Mouse (Mus musculus): ENCODE results near the gene Azin2. TPM values are rescaled to one million over a fixed set of nuclear protein-coding genes. Genes with fewer than 3 reads are reported as not detected.

The Azin2 gene
- polyA plus RNA-seq, 1 experiment from 2014 or later: 14.9 TPM

DNA sequence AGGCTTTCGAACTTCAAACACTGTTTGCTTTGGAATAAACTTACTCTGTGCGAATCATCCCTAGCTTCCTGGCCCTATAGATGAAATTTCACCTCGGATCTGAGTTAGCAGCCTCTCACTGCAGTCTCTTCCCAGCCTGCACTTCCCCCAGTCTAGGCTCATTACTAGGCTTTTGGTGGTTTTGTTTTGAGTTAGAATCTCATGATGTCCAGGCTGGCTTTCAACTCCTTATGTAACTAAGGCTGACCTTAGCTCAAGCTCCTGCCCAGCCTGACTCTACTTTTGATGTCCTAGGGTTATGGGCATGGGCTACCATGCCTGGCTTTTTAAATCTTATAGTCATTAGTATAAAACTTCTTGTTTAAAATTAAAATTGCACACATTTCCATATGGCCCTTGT lies 22.4 kb upstream of the Azin2 start:
- H3K9ac ChIP-seq (ENCODE audit: low read length): no peak overlapping the region
- no peaks in the 10 kb centered on the region for H3K36me3 ChIP-seq (ENCODE audit: control insufficient read depth, insufficient read depth, low read length)
- DNase-seq (ENCODE audit: low spot score) (no peak), ATAC-seq (ENCODE audit: insufficient number of reproducible peaks, low FRiP score, low TSS enrichment, low read depth) (no peak)
- H3K9me3 ChIP-seq (ENCODE audit: control insufficient read depth, low read length): no peaks in the 10 kb centered on the region
- H3K4me1 ChIP-seq (ENCODE audit: control insufficient read depth, insufficient read depth, low read length): no peaks in the 10 kb centered on the region
- no peak overlapping the region for H3K4me3 ChIP-seq (ENCODE audit: low read depth, low read length)
- H3K27ac ChIP-seq (replicated peaks; ENCODE audit: low read depth, low read length): no peak overlapping the region
- H3K27me3 ChIP-seq (ENCODE audit: control insufficient read depth, insufficient read depth, low read length): no peaks in the 10 kb centered on the region
- WGBS: 75% methylated on average over 3 of the region's 3 CpGs
- no peak overlapping the region for H3K4me2 ChIP-seq (ENCODE audit: low read depth, severe bottlenecking)

DNA sequence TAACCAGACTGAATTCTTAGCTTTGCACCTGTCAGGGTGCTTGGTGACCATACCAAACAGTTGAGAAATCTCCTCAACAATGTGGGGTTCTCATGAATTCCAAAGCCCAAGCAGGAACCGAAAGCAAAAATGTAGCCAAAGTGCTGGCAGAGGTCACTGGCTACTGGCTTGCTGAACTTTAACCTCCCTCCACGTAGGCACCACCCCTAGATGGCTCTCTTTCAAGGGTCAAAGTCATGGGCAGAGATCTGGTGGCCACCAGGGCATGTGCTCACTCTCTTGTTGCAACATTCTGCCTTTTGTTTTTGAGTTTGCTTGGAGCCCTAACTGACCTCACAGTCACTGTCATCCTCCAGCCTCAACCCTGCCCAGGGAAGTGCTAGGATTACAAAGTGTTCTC lies 21.4 kb upstream of the Azin2 start:
- H3K4me3 ChIP-seq (ENCODE audit: low read depth, low read length): no peak overlapping the region
- no peak overlapping the region for H3K4me2 ChIP-seq (ENCODE audit: low read depth, severe bottlenecking)
- no peaks in the 10 kb centered on the region for H3K27me3 ChIP-seq (ENCODE audit: control insufficient read depth, insufficient read depth, low read length)
- 67% methylated on average over 2 of the region's 2 CpGs for WGBS
- no peaks in the 10 kb centered on the region for H3K4me1 ChIP-seq (ENCODE audit: control insufficient read depth, insufficient read depth, low read length)
- ATAC-seq (ENCODE audit: insufficient number of reproducible peaks, low FRiP score, low TSS enrichment, low read depth) (no peak), DNase-seq (ENCODE audit: low spot score) (no peak)
- no peaks in the 10 kb centered on the region for H3K9me3 ChIP-seq (ENCODE audit: control insufficient read depth, low read length)
- no peak overlapping the region for H3K9ac ChIP-seq (ENCODE audit: low read length)
- no peak overlapping the region for H3K27ac ChIP-seq (replicated peaks; ENCODE audit: low read depth, low read length)
- H3K36me3 ChIP-seq (ENCODE audit: control insufficient read depth, insufficient read depth, low read length): no peaks in the 10 kb centered on the region

DNA sequence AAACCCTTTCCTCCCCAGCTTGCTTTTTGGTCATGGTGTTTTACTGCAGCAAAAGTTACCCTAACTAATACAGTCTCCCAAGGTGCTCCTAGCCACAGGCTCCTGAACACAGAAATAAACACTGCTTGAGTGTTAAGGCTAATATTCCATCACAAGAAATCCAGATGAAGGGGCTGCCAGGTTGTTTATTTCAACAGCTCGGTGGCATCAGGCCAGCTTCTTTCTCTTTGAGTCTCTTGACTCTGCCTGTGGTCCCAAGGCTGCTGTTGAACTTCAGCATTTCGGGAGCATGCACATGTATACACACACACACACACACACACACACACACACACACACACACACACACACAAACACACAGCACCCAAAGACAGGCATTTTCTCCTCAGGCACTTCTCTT lies 20.9 kb upstream of the Azin2 start:
- WGBS: 94% methylated on average over 2 of the region's 2 CpGs
- no peaks in the 10 kb centered on the region for H3K9me3 ChIP-seq (ENCODE audit: control insufficient read depth, low read length)
- no peaks in the 10 kb centered on the region for H3K36me3 ChIP-seq (ENCODE audit: control insufficient read depth, insufficient read depth, low read length)
- no peaks in the 10 kb centered on the region for H3K27me3 ChIP-seq (ENCODE audit: control insufficient read depth, insufficient read depth, low read length)
- ATAC-seq (ENCODE audit: insufficient number of reproducible peaks, low FRiP score, low TSS enrichment, low read depth) (no peak), DNase-seq (ENCODE audit: low spot score) (no peak)
- H3K4me1 ChIP-seq (ENCODE audit: control insufficient read depth, insufficient read depth, low read length): no peaks in the 10 kb centered on the region
- no peak overlapping the region for H3K9ac ChIP-seq (ENCODE audit: low read length)
- no peak overlapping the region for H3K4me2 ChIP-seq (ENCODE audit: low read depth, severe bottlenecking)
- no peak overlapping the region for H3K4me3 ChIP-seq (ENCODE audit: low read depth, low read length)
- H3K27ac ChIP-seq (replicated peaks; ENCODE audit: low read depth, low read length): no peak overlapping the region

DNA sequence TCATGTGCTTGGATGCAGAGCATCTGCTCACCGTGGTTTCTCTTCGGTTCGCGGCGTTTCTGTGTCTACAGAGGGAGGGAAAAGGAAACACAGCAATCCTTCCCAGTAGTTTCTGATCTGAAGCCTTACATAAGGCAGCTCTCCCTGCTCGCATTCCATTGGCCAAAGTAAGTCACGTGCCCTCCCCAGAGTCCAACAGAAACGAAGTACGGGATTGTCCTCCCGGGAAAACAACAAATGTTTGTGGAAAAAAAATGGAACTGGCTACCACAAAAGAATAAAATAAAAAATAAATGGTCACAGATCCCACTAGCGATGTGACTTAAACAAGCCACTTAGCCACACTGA lies 19.6 kb upstream of the Azin2 start:
- H3K27ac ChIP-seq (replicated peaks; ENCODE audit: low read depth, low read length): no peak overlapping the region
- no peaks in the 10 kb centered on the region for H3K9me3 ChIP-seq (ENCODE audit: control insufficient read depth, low read length)
- H3K27me3 ChIP-seq (ENCODE audit: control insufficient read depth, insufficient read depth, low read length): no peaks in the 10 kb centered on the region
- no peak overlapping the region for H3K4me3 ChIP-seq (ENCODE audit: low read depth, low read length)
- H3K4me1 ChIP-seq (ENCODE audit: control insufficient read depth, insufficient read depth, low read length): no peaks in the 10 kb centered on the region
- 66% methylated on average over 11 of the region's 11 CpGs for WGBS
- no peak overlapping the region for H3K4me2 ChIP-seq (ENCODE audit: low read depth, severe bottlenecking)
- no peaks in the 10 kb centered on the region for H3K36me3 ChIP-seq (ENCODE audit: control insufficient read depth, insufficient read depth, low read length)
- no peak for DNase-seq (ENCODE audit: low spot score)
- ATAC-seq (ENCODE audit: insufficient number of reproducible peaks, low FRiP score, low TSS enrichment, low read depth): no peak
- no peak overlapping the region for H3K9ac ChIP-seq (ENCODE audit: low read length)

DNA sequence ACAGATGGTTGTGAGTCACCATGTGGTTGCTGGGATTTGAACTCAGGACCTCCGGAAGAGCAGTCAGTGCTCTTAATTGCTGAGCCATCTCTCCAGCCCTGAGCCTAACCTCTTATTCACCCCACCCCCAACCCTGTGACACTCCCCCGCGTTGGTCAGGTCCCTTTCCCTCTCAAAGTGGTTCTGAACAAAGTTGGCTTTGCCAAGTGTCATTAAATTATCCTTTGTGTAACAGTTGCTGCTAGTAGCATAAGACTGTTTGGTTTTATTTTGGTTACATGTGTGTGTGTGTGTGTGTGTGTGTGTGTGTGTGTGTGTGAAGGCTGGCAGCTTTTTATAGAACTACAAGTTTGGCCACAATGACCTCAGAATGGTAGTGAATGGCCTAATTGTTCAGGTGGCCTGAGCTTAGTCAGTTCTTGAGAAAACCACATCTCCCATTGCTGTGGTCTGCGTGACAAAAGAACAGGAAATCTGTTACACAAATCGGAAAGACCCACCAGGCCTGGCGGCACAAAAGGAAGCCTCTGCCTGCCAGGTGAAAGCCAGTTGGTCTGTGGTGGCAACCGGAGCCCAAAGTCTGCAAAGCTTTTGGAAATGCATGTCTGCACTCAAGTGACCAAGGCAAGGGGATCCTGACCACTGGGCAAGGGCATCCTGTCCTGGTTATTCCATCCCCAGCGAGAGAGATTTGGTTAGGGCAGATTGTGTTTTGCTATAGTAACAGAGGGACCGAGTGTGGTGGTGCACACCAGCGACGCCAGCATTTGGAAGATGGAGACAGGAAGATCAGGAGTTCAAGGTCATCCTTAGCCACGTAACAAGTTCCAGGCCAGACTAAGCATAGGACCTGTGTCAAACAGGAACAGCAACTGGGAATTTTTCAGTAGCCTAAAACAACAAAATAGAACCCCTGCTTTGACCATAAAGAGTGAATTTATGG lies 18.9 kb upstream of the Azin2 start:
- Histone ChIP-seq H3K4me1 (ENCODE audit: control insufficient read depth, insufficient read depth, low read length) (no peaks in the 10 kb centered on the region), H3K4me3 (ENCODE audit: low read depth, low read length) (no peak overlapping the region), H3K4me2 (ENCODE audit: low read depth, severe bottlenecking) (no peak overlapping the region), H3K27ac (replicated peaks; ENCODE audit: low read depth, low read length) (no peak overlapping the region), H3K27me3 (ENCODE audit: control insufficient read depth, insufficient read depth, low read length) (no peaks in the 10 kb centered on the region), H3K36me3 (ENCODE audit: control insufficient read depth, insufficient read depth, low read length) (no peaks in the 10 kb centered on the region), H3K9me3 (ENCODE audit: control insufficient read depth, low read length) (no peaks in the 10 kb centered on the region), H3K9ac (ENCODE audit: low read length) (no peak overlapping the region)
- WGBS: 82% methylated on average over 12 of the region's 12 CpGs
- no peak for ATAC-seq (ENCODE audit: insufficient number of reproducible peaks, low FRiP score, low TSS enrichment, low read depth)
- no peak for DNase-seq (ENCODE audit: low spot score)

DNA sequence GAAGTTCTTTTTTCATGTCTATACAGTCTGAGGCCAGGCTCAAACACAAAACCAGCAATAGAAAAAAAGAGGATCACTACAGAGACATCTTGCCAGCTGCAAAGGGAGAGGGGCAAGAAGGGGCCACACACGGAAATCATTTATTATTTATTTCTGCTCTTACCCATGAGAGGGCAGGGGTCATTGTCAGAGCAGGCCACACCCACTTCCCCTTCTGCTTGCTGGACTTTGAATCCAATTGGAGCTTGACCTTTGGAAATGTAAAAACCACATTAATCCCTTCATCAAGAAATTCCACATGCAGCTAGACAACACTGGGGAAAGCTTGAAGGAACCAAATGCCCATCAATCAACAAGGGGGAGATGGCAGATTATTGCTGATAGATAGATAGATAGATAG lies 16.4 kb upstream of the Azin2 start:
- no peak overlapping the region for H3K4me2 ChIP-seq (ENCODE audit: low read depth, severe bottlenecking)
- H3K36me3 ChIP-seq (ENCODE audit: control insufficient read depth, insufficient read depth, low read length): no peaks in the 10 kb centered on the region
- no peak for ATAC-seq (ENCODE audit: insufficient number of reproducible peaks, low FRiP score, low TSS enrichment, low read depth)
- no peak overlapping the region for H3K4me3 ChIP-seq (ENCODE audit: low read depth, low read length)
- H3K27ac ChIP-seq (replicated peaks; ENCODE audit: low read depth, low read length): no peak overlapping the region
- 51% methylated on average over 1 of the region's 1 CpGs for WGBS
- H3K4me1 ChIP-seq (ENCODE audit: control insufficient read depth, insufficient read depth, low read length): no peaks in the 10 kb centered on the region
- H3K9me3 ChIP-seq (ENCODE audit: control insufficient read depth, low read length): no peaks in the 10 kb centered on the region
- no peaks in the 10 kb centered on the region for H3K27me3 ChIP-seq (ENCODE audit: control insufficient read depth, insufficient read depth, low read length)
- no peak for DNase-seq (ENCODE audit: low spot score)
- H3K9ac ChIP-seq (ENCODE audit: low read length): no peak overlapping the region

DNA sequence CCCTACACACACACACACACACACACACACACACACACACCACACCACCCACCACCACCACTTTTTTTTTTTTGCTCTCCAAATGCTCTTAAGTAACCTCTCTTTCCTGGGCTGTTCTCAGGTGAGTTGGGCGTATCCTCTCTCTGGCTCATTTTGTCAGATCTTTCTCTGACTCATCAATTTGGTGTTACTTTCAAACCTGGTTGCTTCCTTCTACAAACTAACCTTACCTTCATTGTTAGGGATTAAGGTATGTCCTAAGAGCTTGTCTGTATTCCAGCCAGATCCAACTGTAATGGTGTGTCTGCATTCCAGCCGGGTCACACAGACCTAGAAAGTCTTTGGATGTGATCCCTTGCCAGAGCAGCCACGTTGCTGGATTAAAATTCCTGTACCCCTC lies 15.0 kb upstream of the Azin2 start:
- no peaks in the 10 kb centered on the region for H3K27me3 ChIP-seq (ENCODE audit: control insufficient read depth, insufficient read depth, low read length)
- H3K4me1 ChIP-seq (ENCODE audit: control insufficient read depth, insufficient read depth, low read length): no peaks in the 10 kb centered on the region
- 74% methylated on average over 3 of the region's 3 CpGs for WGBS
- H3K4me2 ChIP-seq (ENCODE audit: low read depth, severe bottlenecking): no peak overlapping the region
- no peak overlapping the region for H3K9ac ChIP-seq (ENCODE audit: low read length)
- H3K36me3 ChIP-seq (ENCODE audit: control insufficient read depth, insufficient read depth, low read length): no peaks in the 10 kb centered on the region
- no peak overlapping the region for H3K4me3 ChIP-seq (ENCODE audit: low read depth, low read length)
- no peak overlapping the region for H3K27ac ChIP-seq (replicated peaks; ENCODE audit: low read depth, low read length)
- H3K9me3 ChIP-seq (ENCODE audit: control insufficient read depth, low read length): no peaks in the 10 kb centered on the region
- DNase-seq (ENCODE audit: low spot score) (no peak), ATAC-seq (ENCODE audit: insufficient number of reproducible peaks, low FRiP score, low TSS enrichment, low read depth) (no peak)

DNA sequence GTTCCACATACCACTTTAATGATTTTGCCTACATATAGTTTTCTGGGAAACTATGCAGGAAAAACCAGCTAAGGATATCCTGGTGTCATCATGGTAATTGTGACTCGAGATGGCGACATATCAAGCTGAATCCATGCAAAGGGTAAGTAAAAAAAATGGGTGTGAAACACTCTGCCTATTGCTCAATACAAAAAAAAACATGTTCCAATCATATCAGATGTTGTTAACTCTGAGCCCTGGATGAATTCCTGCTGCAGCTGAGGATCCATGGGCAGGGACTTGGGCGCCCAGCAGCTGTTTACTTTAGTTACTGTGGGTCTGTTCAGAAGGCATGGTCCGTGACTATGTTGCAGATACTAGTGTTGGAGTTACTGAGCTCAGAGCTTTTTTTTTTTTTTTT lies 14.3 kb upstream of the Azin2 start:
- WGBS: 85% methylated on average over 4 of the region's 4 CpGs
- no peak for ATAC-seq (ENCODE audit: insufficient number of reproducible peaks, low FRiP score, low TSS enrichment, low read depth)

DNA sequence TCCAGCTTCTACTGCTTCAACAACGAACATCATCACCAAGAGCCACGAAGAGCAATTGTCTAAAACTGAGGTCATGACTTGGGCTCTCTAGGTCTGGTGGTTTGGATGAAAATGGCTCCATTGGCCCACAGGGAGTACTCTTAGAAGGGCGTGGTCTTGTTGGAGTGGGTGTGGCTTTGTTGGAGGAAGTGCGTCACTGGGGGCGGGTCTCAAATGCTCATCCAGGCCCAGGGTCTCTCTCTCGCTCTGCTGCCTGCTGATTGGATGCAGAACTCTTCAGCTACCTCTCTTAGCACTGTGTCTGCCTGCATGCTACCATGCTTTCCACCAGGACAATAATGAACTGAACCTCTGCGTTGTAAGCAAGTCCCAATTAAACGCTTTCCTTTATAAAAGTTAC lies 12.4 kb upstream of the Azin2 start:
- H3K27ac ChIP-seq (replicated peaks; ENCODE audit: low read depth, low read length): no peak overlapping the region
- no peaks in the 10 kb centered on the region for H3K9me3 ChIP-seq (ENCODE audit: control insufficient read depth, low read length)
- H3K9ac ChIP-seq (ENCODE audit: low read length): no peak overlapping the region
- WGBS: 86% methylated on average over 8 of the region's 8 CpGs
- no peaks in the 10 kb centered on the region for H3K4me1 ChIP-seq (ENCODE audit: control insufficient read depth, insufficient read depth, low read length)
- H3K36me3 ChIP-seq (ENCODE audit: control insufficient read depth, insufficient read depth, low read length): no peaks in the 10 kb centered on the region
- no peak for DNase-seq (ENCODE audit: low spot score)
- no peak overlapping the region for H3K4me3 ChIP-seq (ENCODE audit: low read depth, low read length)
- no peaks in the 10 kb centered on the region for H3K27me3 ChIP-seq (ENCODE audit: control insufficient read depth, insufficient read depth, low read length)
- no peak for ATAC-seq (ENCODE audit: insufficient number of reproducible peaks, low FRiP score, low TSS enrichment, low read depth)
- H3K4me2 ChIP-seq (ENCODE audit: low read depth, severe bottlenecking): no peak overlapping the region

More for the DNA sequence above, 14.3 kb upstream of the Azin2 start:
- no peak for DNase-seq (ENCODE audit: low spot score)
- H3K4me1 ChIP-seq (ENCODE audit: control insufficient read depth, insufficient read depth, low read length): no peaks in the 10 kb centered on the region
- no peak overlapping the region for H3K27ac ChIP-seq (replicated peaks; ENCODE audit: low read depth, low read length)
- no peak overlapping the region for H3K9ac ChIP-seq (ENCODE audit: low read length)
- no peaks in the 10 kb centered on the region for H3K27me3 ChIP-seq (ENCODE audit: control insufficient read depth, insufficient read depth, low read length)
- no peaks in the 10 kb centered on the region for H3K9me3 ChIP-seq (ENCODE audit: control insufficient read depth, low read length)
- H3K4me3 ChIP-seq (ENCODE audit: low read depth, low read length): no peak overlapping the region
- no peaks in the 10 kb centered on the region for H3K36me3 ChIP-seq (ENCODE audit: control insufficient read depth, insufficient read depth, low read length)
- no peak overlapping the region for H3K4me2 ChIP-seq (ENCODE audit: low read depth, severe bottlenecking)

All from limb, embryonic 11.5 days (tissue).